Mouse (Mus musculus) T-helper 2 cell (primary cell): ENCODE measurements around the gene Palld.

Experiments
- in situ Hi-C: fragments of 300-600 bp; cut with MboI, MseI; formaldehyde crosslinking; loops from one replicate; pipeline ENCODE4 v1.15.1; 2025; ENCODE audit warnings: high pct_unique_total_duplicates

The Palld gene

DNA sequence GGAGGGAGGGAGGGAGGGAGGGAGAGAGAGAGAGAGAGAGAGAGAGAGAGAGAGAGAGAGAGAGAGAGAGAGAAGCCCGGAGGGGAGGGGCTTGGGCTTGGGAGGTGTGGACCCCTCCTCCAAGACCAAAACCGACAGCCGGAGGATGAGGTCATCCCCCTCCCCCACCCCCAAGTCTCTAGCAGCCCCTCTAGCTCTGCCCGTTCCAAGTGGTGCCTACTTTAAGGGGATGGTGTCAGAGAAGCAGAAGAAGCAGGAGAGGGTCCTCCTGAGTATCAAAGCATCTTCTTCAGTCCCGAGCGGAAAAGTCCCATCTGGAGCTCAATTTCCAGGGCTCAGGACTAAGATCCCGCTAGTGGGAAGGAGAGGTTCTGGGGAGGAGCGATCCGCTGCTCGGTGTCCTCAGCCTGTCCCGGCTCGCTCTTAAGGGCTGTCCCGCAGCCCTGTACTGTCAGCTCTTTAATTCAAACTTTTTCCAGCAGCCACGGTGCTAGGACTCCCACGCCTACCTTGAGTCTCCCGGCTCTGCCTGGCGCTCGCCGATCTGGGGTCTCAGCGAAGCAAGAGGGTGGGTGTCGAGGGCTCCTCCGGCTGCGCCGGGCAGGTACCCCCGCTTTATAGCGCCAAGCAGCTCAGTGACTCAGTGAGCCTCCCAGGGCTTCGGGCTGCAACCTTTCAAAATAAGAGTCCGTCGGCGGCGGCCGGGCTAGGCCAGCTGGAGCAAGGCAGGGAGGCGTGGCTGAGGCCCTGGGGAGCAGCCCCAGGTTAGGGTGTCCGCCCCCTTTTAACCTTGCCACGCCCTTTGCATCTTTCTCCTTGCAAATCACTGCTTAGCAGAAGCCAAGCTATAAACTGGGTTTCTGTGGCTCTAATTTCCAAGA lies 311.7 kb downstream of the Palld start:
- in situ Hi-C loops = no loop called here

DNA sequence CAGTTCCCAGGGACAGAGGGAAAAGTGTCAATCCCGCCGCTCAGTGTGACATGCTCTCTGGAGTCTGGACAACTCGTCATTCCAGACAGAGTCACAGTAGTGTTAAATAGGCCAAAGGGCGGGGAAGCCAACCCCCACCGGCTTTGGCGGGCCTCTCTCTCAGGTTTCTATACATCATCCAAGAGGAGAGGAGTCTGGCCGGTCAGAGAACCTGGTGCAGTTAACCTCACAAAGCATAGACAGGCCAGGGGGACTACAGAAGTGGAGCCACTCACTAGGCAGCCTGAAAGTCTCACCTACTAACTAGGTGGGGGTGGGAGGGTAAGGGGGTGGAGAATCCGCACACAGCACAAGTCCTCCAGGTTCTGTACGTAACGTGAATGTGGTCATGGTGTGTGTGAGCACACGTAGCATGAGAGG lies 312.5 kb downstream of the Palld start:
- in situ Hi-C loops = no loop called here

- in situ Hi-C loops = no loop called here
These were observed 314.2 kb downstream of the Palld start for GRCm38 (mm10) chr8:61588336-61588735.

- in situ Hi-C loops = no loop called here
These were observed 314.8 kb downstream of the Palld start for GRCm38 (mm10) chr8:61587731-61588130.

DNA sequence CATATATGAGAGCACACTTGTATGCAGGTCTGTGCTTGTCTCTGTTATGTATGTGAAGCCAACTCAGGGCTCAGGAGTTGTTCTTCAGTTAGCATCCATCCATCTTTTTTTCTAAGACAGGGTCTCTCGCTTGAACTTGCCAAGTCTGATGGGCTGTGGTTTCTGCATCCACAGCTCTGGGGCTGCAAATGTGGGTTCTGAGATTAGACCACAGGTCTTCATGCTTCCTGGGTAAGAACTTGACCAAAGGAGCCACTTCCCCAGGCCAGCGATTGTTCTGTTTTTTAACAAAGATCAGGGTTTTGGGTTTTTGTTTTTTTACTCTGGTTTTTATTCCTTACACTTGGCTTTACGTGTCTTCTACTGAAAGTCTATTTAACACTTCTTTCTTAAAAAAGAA lies 316.0 kb downstream of the Palld start:
- in situ Hi-C loops = no loop called here

DNA sequence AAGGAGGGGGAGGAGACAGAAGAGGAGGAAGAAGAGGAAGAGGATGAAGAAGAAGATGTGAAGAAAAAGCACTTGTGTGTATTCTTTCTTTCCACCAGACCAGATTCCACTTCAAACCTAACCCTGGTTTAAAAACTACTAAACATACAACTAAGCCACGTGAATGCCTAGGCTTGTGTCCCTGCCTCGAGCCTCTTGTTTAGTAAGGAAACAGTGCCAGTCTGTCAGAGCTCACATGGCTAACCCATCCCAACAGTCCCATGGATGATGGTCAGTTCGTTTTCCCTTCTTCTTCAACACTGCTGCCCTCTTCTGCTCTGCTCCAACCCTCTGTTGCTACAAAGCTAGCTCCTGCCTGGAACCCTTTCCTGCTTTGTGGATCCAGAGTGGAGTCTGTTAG lies 316.7 kb downstream of the Palld start:
- in situ Hi-C loops = no loop called here

GRCm38 (mm10) chr8:61584714-61585383 lies 317.6 kb downstream of the Palld start:
- in situ Hi-C loops = no loop called here

- in situ Hi-C loops = no loop called here
These were observed 319.9 kb downstream of the Palld start for GRCm38 (mm10) chr8:61582547-61582946.

GRCm38 (mm10) chr8:61581259-61581658 lies 321.2 kb downstream of the Palld start:
- in situ Hi-C loops = no loop called here

GRCm38 (mm10) chr8:61579831-61580230 lies 322.7 kb downstream of the Palld start:
- in situ Hi-C loops = no loop called here

GRCm38 (mm10) chr8:61578754-61579153 lies 323.7 kb downstream of the Palld start:
- in situ Hi-C loops = no loop called here

- in situ Hi-C loops = no loop called here
These were observed 327.3 kb downstream of the Palld start for GRCm38 (mm10) chr8:61575096-61575653.

GRCm38 (mm10) chr8:61574526-61574925 lies 328.0 kb downstream of the Palld start:
- in situ Hi-C loops = no loop called here

- in situ Hi-C loops = no loop called here
These were observed 329.1 kb downstream of the Palld start for GRCm38 (mm10) chr8:61573179-61573937.

DNA sequence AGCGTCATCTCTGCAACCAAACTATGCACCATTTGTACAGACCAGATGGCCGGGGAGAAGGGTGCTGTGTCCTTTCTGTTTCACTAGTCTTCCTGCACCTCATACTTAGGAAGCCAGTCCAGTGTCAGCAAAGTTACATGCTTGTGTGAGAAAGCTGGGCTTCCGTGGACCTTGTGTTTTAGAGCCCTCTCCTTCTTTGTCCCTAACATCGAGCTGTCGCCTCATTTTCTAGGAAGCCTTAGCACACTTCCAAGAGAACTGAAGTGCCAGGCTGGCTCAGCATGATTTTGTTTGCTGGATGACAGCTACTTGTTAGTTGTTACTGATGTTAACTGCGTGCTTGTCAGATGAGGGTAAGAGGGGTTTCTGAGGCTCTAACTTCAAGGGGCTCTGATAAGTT lies 329.8 kb downstream of the Palld start:
- in situ Hi-C loops = no loop called here

DNA sequence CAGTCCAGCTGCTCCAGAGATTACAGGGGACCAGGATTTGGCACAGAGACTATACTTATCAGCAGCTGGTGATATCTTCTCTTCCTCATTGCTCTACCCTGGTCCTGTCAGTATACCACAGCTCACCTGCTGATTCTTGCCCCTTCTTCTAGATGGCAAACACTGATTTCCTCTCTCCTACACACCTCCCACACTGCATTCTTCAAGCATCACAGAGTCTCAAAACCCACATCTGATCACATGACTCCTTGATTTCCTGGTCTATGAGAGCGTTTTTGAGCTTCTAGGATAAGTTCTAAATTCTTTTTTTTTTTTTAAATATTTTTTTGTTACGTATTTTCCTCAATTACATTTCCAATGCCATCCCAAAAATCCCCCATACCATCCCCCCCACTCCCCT lies 331.9 kb downstream of the Palld start:
- in situ Hi-C loops = no loop called here

- in situ Hi-C loops = no loop called here
These were observed 332.8 kb downstream of the Palld start for GRCm38 (mm10) chr8:61569721-61570120.

GRCm38 (mm10) chr8:61569211-61569610 lies 333.3 kb downstream of the Palld start:
- in situ Hi-C loops = no loop called here

GRCm38 (mm10) chr8:61563378-61563777 lies 339.1 kb downstream of the Palld start:
- in situ Hi-C loops = no loop called here

DNA sequence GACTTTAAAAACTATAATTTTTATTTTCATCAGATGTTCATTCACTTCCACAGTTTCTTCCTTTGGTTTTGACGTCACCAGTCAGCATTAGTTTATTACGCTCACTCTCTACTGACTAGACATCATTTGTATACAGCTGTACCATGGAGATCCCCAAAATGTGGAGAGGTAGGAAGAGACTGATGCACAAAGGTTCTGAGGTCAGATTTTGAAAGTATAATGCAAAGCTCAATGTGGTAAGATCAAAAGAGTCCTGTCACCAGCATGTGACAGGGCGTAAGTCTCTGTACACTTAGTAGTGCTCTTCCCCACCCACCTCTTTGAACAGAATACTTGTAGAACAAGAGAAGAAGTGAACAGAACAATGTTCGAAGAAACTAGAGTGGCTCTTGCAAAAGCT lies 339.9 kb downstream of the Palld start:
- in situ Hi-C loops = no loop called here

DNA sequence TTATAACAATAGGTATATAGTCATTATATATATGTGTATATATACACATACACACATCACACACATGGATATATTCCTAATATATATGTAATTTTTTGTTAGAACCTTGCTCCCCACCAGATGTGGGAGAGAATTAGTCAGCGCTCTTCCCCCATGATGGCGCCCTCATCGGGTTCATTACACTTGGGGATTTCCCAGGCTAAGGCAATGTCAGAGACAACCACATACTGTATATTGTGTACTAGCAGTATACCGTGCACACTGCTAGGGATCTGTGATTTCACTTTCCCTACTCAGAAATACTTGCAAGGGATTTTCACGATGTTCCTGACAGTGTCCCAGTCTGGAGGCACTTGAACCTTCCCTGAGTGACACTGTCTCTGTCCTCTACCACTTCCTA lies 341.3 kb downstream of the Palld start:
- in situ Hi-C loops = no loop called here

GRCm38 (mm10) chr8:61559979-61560378 lies 342.5 kb downstream of the Palld start:
- in situ Hi-C loops = no loop called here
